Mouse (Mus musculus): ENCODE data around the gene Pole3.

GRCm38 (mm10) chr4:62519849-62520233 lies 5.0 kb downstream of the Pole3 start, which contains the start of gene Alad:
- no peak for TF ChIP-seq CTCF (IDR thresholded peaks at IDR 0.05; ENCODE audit: low read depth, low read length)
- TF ChIP-seq POLR2A (IDR thresholded peaks at IDR 0.05; ENCODE audit: extremely low read depth, insufficient read depth, low read length) = peak; percentile 90; the same call in 1 of the 2 replicates
